Mouse (Mus musculus): ENCODE measurements around the gene Tspan1. TPM values are rescaled to one million over a fixed set of nuclear protein-coding genes. Genes with fewer than 3 reads are reported as not detected.

Tspan1 gene
- total and polyA plus RNA-seq, 3 experiments, result 0.08 TPM; not detected in 2

DNA sequence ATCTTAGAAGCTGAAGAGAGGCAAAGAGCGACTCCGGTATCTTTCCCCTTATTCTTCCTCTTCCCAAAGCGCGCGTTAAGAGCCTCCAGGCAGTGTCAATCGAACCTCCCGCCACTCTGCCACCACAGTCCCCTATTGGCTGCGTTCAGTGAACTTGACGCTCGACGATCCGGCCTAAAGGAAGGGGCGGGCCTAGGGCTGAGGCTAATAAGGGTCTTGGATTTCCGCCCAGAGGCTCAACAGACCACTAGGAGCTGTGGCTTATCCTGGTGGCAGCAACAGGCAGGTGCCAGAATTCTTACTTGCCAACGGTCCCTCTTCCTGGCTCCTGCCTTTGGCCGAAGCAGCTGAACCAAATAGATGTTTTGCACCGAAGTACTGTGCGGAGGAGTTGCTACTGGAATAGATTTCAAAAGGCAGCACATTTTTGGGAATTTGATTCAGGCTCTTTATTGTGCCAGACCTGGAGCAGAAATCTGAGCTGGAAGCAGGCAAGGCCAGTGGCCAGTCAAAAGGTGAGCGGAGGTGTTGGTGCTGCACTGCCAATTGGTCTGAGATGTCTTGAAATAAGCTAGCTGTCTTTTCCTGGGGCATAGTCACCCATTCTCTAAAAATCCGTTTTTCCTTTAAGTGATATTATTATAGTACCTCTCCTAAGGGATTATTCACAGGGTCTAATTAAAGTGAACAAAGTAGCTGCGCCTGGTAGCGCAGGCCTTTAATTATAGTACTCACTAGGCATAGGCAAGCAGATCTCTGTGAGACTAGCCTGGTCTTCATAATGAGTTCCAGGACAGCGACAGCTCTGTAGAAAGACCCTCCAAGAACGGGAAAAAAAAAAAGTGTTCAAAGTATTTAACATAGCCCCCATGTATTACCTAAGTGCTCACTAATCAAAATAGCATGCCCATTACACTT is 43.5 kb downstream of the Tspan1 start, which contains the start of the genes Rad54l and Pomgnt1:
Gene Rad54l, minus strand, starts transcription at position 89 of the 918 bp plus-strand sequence.
Gene Pomgnt1, plus strand, starts transcription at position 239 of the 918 bp plus-strand sequence.
- TF ChIP-seq RCOR1 (conservative IDR thresholded peaks at IDR 0.05; ENCODE audit: low read depth, low read length) (0 out of 2 replicates have a peak, but pooled peaks have one; percentile 41), ZKSCAN1 (IDR thresholded peaks at IDR 0.05; ENCODE audit: borderline replicate concordance, low read depth, low read length) (no peak), E2F4 (IDR thresholded peaks at IDR 0.05; ENCODE audit: insufficient replicate concordance, low read depth, low read length) (peak; percentile 99), USF2 (conservative IDR thresholded peaks at IDR 0.05; ENCODE audit: low read depth, low read length) (no peak), NRF1 (IDR thresholded peaks at IDR 0.05; ENCODE audit: low read depth, low read length) (peak; percentile 46; the same call in 1 of the 2 replicates), MAFK (IDR thresholded peaks at IDR 0.05; ENCODE audit: insufficient replicate concordance, low read length) (no peak), RAD21 (IDR thresholded peaks at IDR 0.05; ENCODE audit: low read depth, low read length) (no peak), SMC3 (IDR thresholded peaks at IDR 0.05; ENCODE audit: low read depth, low read length) (no peak), NELFE (IDR thresholded peaks at IDR 0.05; ENCODE audit: low read depth, low read length) (peak; percentile 87), MAX (IDR thresholded peaks at IDR 0.05; ENCODE audit: low read length) (peak; percentile 51; the same call in 1 of the 2 replicates), HCFC1 (IDR thresholded peaks at IDR 0.05; ENCODE audit: low read depth, low read length) (peak; percentile 92), ZMIZ1 (IDR thresholded peaks at IDR 0.05; ENCODE audit: low read depth, low read length) (peak; percentile 71), CHD2 (IDR thresholded peaks at IDR 0.05; ENCODE audit: low read length) (peak; percentile 96), BHLHE40 (IDR thresholded peaks at IDR 0.05; ENCODE audit: low read depth, low read length) (0 out of 2 replicates have a peak, but pooled peaks have one; percentile 26), IRF4 (IDR thresholded peaks at IDR 0.05; ENCODE audit: low read depth, low read length) (peak; percentile 73), USF1 (IDR thresholded peaks at IDR 0.05; ENCODE audit: low read depth, low read length) (no peak), UBTF (IDR thresholded peaks at IDR 0.05; ENCODE audit: low read depth, low read length) (0 out of 2 replicates have a peak, but pooled peaks have one; percentile 23), ELF1 (IDR thresholded peaks at IDR 0.05; ENCODE audit: low read depth, low read length) (peak; percentile 92), MAZ (IDR thresholded peaks at IDR 0.05; ENCODE audit: low read depth, low read length) (no peak), POLR2A (IDR thresholded peaks at IDR 0.05; ENCODE audit: low read depth, low read length) (peak; percentile 93), PAX5 (IDR thresholded peaks at IDR 0.05; ENCODE audit: low read length) (no peak), KAT2A (IDR thresholded peaks at IDR 0.05; ENCODE audit: insufficient replicate concordance, low read length) (peak; percentile 93), MXI1 (IDR thresholded peaks at IDR 0.05; ENCODE audit: low read depth, low read length) (peak; percentile 96), MEF2A (IDR thresholded peaks at IDR 0.05; ENCODE audit: borderline replicate concordance, low read depth, low read length) (peak; percentile 34; the same call in 1 of the 2 replicates), TBP (conservative IDR thresholded peaks at IDR 0.05; ENCODE audit: low read depth, low read length) (peak; percentile 85), GABPA (IDR thresholded peaks at IDR 0.05; ENCODE audit: insufficient replicate concordance, low read depth, low read length) (peak; percentile 8; the same call in 1 of the 2 replicates), TCF12 (IDR thresholded peaks at IDR 0.05; ENCODE audit: low read depth, low read length) (peak; percentile 82), MYC (IDR thresholded peaks at IDR 0.05; ENCODE audit: low read depth, low read length) (peak; percentile 76), POLR2AphosphoS2 (IDR thresholded peaks at IDR 0.05; ENCODE audit: low read depth, low read length) (peak; percentile 81; the same call in 1 of the 2 replicates), SIN3A (IDR thresholded peaks at IDR 0.05; ENCODE audit: low read length) (peak; percentile 100)
- Histone ChIP-seq H3K27ac (ENCODE audit: insufficient read depth, low read depth) (no peak within 1 kb of the TSS), H3K4me2 (ENCODE audit: insufficient read depth, low read depth, poor library complexity, severe bottlenecking) (peak within 1 kb of the TSS; percentile 97), H3K27me3 (replicated peaks) (no peaks in the 10 kb centered on the region), H3K4me1 (ENCODE audit: control insufficient read depth in 1 of 2, insufficient read depth in 2 of 2) (peaks cover 3 to 17% of the 10 kb centered on the region in 2 experiments; a peak in 3 of 4 replicates), H3K9me3 (replicated peaks; ENCODE audit: low read length) (no peaks in the 10 kb centered on the region), H3K4me3 (replicated peaks in 1 of 3; ENCODE audit: low read depth in 2 of 3, low read length in 2 of 3, poor library complexity in 1 of 3) (peak within 1 kb of the TSS; percentile 70 to 100 (median 80)), H3K36me3 (replicated peaks in 1 of 2; ENCODE audit: control insufficient read depth in 1 of 2, insufficient read depth in 1 of 2, low read length in 1 of 2) (peaks cover 19 to 31% of the 10 kb centered on the region in 2 experiments), H3K79me2 (replicated peaks; ENCODE audit: control insufficient read depth, extremely low read depth, insufficient read depth, poor library complexity, severe bottlenecking) (peaks cover 19% of the 10 kb centered on the region), H3K9ac (ENCODE audit: insufficient read depth, low read depth) (peak within 1 kb of the TSS; percentile 98)
- peak; percentile 93 for DNase-seq (ENCODE audit: extremely low read depth)
- in situ Hi-C loops (cut with MboI; ENCODE audit: low pct_ligation_motif_present, low pct_unique_long_range_greater_than_20kb, low sequenced_read_pairs) (no loop called here), dilution Hi-C loops (cut with MboI; ENCODE audit: extremely low pct_ligation_motif_present, extremely low pct_unique_long_range_greater_than_20kb, low sequenced_read_pairs) (no loop called here)

Measured in CH12.LX (cell line).